Mouse (Mus musculus): ENCODE results near the gene Sox21. TPM values are rescaled to one million over a fixed set of nuclear protein-coding genes. Genes with fewer than 3 reads are reported as not detected.

The Sox21 gene
- polyA plus RNA-seq, 1 experiment, result not detected

DNA sequence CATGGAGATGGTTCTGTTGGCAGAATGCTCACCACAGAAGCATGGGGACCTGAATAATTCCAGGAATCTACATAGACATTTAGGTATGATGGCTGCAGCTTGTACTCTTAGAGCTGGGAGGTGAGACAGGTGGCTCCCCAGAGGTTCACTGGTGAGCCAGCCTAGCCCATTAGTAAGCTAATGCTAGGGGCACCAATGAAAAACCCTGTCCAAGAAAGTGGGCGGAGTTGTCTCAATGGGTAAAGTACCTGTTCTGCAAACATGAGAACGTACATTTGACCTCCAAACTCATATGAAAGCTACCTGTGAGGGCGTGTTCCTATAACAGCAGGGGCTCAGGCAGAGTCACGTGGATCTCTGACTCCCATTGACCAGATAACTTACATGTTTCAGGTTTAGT, 32.0 kb upstream of the Sox21 start:
- 86% methylated on average over 4 of the region's 4 CpGs for WGBS
- Histone ChIP-seq H3K4me3 (ENCODE audit: extremely low read depth, insufficient read depth, insufficient read length) (no peak overlapping the region), H3K4me1 (ENCODE audit: control insufficient read depth, insufficient read depth, insufficient read length) (no peaks in the 10 kb centered on the region), H3K36me3 (ENCODE audit: control insufficient read depth, insufficient read depth, low read length) (no peaks in the 10 kb centered on the region), H3K27me3 (ENCODE audit: control insufficient read depth, insufficient read depth, low read length) (no peaks in the 10 kb centered on the region), H3K27ac (ENCODE audit: insufficient read depth, low read length) (no peak overlapping the region)
- DNase-seq (ENCODE audit: low read depth in 1 of 2, low spot score in 2 of 2), result no peak
- TF ChIP-seq CTCF (IDR thresholded peaks at IDR 0.05; ENCODE audit: extremely low read depth, insufficient read depth, insufficient read length, insufficient replicate concordance) (no peak), POLR2A (IDR thresholded peaks at IDR 0.05; ENCODE audit: low read depth, low read length) (no peak)

DNA sequence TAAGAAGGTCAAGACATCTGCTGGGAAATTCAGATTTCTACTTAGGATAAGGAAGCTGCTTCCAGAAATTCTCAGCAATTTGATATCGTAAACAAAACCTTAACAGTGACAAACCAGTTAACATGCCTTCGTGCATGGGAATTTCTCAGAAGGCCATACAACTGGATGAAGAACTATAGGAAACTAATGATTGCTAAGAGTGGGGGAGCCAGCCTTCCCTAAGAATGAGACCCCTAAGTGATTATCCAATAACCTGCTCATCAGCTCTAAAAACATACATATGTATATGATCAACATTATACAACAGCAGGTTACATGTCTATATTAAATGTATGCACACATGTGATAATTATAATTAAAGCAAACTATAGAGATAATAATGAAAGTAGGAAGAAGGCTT, 29.8 kb upstream of the Sox21 start, which contains the start of gene Gm9376:
Gene Gm9376 (plus strand): TSS at position 301 of the 400 bp plus-strand sequence.
- no peaks in the 10 kb centered on the region for H3K4me1 ChIP-seq (ENCODE audit: control insufficient read depth, insufficient read depth, insufficient read length)
- no peaks in the 10 kb centered on the region for H3K36me3 ChIP-seq (ENCODE audit: control insufficient read depth, insufficient read depth, low read length)
- H3K27ac ChIP-seq (ENCODE audit: insufficient read depth, low read length), result no peak within 1 kb of the TSS
- no peaks in the 10 kb centered on the region for H3K27me3 ChIP-seq (ENCODE audit: control insufficient read depth, insufficient read depth, low read length)
- DNase-seq (ENCODE audit: low read depth in 1 of 2, low spot score in 2 of 2), result no peak
- TF ChIP-seq POLR2A (IDR thresholded peaks at IDR 0.05; ENCODE audit: low read depth, low read length) (no peak), CTCF (IDR thresholded peaks at IDR 0.05; ENCODE audit: extremely low read depth, insufficient read depth, insufficient read length, insufficient replicate concordance) (no peak)
- WGBS, result 89% methylated on average over 2 of the region's 2 CpGs
- H3K4me3 ChIP-seq (ENCODE audit: extremely low read depth, insufficient read depth, insufficient read length), result no peak within 1 kb of the TSS

DNA sequence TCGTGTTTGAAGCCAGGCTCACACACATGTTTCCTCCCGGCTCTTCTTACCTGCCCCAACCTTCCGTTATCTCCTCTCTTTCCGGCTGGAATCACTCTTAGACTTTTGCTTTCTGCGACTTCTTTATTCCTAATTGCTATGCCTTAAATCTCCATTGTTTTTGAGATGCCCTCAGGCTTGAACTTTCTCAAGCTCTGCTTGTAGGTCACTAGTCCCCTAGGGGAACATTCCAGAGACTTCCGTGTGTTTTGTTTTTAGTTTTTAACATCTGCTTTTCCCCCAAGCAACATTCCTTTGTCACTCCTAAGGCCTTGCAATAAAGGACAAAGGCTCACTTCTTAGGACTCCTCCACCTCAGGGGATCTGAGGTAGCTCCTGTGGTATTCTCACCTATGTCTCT, 16.6 kb upstream of the Sox21 start:
- TF ChIP-seq POLR2A (IDR thresholded peaks at IDR 0.05; ENCODE audit: low read depth, low read length) (no peak), CTCF (IDR thresholded peaks at IDR 0.05; ENCODE audit: extremely low read depth, insufficient read depth, insufficient read length, insufficient replicate concordance) (no peak)
- Histone ChIP-seq H3K27me3 (ENCODE audit: control insufficient read depth, insufficient read depth, low read length) (no peaks in the 10 kb centered on the region), H3K4me3 (ENCODE audit: extremely low read depth, insufficient read depth, insufficient read length) (no peak overlapping the region), H3K27ac (ENCODE audit: insufficient read depth, low read length) (no peak overlapping the region), H3K4me1 (ENCODE audit: control insufficient read depth, insufficient read depth, insufficient read length) (no peaks in the 10 kb centered on the region), H3K36me3 (ENCODE audit: control insufficient read depth, insufficient read depth, low read length) (no peaks in the 10 kb centered on the region)
- WGBS, result 88% methylated on average over 6 of the region's 6 CpGs
- no peak for DNase-seq (ENCODE audit: low read depth in 1 of 2, low spot score in 2 of 2)

DNA sequence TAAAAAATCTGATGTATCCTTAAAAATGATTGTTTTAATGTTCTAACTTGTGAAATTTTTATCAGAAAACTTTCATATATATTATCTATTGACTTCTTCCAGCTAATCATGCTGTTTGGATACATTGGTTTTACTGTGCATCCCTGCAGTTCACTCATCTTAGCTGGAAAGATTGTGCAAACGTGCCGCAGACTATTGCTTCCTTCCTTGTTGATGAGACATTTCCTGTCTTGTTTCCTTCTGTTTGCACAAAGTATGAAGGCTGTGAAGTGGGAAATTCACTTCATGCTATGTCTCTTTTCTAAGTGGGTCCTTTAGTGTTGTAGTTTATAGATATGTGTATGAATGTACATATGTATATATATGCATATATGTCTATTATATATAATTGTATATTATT, 4.6 kb upstream of the Sox21 start:
- H3K27me3 ChIP-seq (ENCODE audit: control insufficient read depth, insufficient read depth, low read length), result peaks cover 11% of the 10 kb centered on the region

DNA sequence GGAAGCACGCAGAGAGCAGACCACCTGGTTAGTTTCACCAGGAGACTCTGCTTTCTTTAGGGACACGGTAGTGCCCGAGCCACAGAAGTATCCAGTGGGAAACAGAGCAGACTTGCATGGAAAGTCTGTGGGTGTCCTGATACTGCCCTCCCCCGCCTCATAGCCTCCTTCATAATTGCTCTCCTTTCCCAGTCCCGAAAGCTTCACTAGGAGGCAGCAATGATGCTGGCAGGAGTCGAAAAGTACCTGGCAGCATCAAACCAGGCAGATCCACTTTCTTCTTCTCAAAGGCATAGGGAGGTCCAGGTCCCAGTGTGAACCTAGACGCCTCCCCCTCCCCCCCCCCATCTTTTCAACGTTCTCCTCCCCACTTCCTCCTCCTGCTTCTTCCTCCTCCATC, 2.5 kb upstream of the Sox21 start:
- H3K36me3 ChIP-seq (ENCODE audit: control insufficient read depth, insufficient read depth, low read length), result no peaks in the 10 kb centered on the region
- peaks cover 9% of the 10 kb centered on the region for H3K4me1 ChIP-seq (ENCODE audit: control insufficient read depth, insufficient read depth, insufficient read length)
- no peak overlapping the region for H3K27ac ChIP-seq (ENCODE audit: insufficient read depth, low read length)
- 12% methylated on average over 8 of the region's 8 CpGs for WGBS
- no peak overlapping the region for H3K4me3 ChIP-seq (ENCODE audit: extremely low read depth, insufficient read depth, insufficient read length)
- no peak for DNase-seq (ENCODE audit: low read depth in 1 of 2, low spot score in 2 of 2)
- peaks cover 32% of the 10 kb centered on the region for H3K27me3 ChIP-seq (ENCODE audit: control insufficient read depth, insufficient read depth, low read length)
- TF ChIP-seq CTCF (IDR thresholded peaks at IDR 0.05; ENCODE audit: extremely low read depth, insufficient read depth, insufficient read length, insufficient replicate concordance) (no peak), POLR2A (IDR thresholded peaks at IDR 0.05; ENCODE audit: low read depth, low read length) (no peak)

More for the DNA sequence above, 4.6 kb upstream of the Sox21 start:
- no peak for DNase-seq (ENCODE audit: low read depth in 1 of 2, low spot score in 2 of 2)
- no peaks in the 10 kb centered on the region for H3K36me3 ChIP-seq (ENCODE audit: control insufficient read depth, insufficient read depth, low read length)
- TF ChIP-seq CTCF (IDR thresholded peaks at IDR 0.05; ENCODE audit: extremely low read depth, insufficient read depth, insufficient read length, insufficient replicate concordance) (no peak), POLR2A (IDR thresholded peaks at IDR 0.05; ENCODE audit: low read depth, low read length) (no peak)
- 7% methylated on average over 2 of the region's 2 CpGs for WGBS
- H3K4me3 ChIP-seq (ENCODE audit: extremely low read depth, insufficient read depth, insufficient read length), result no peak overlapping the region
- no peaks in the 10 kb centered on the region for H3K4me1 ChIP-seq (ENCODE audit: control insufficient read depth, insufficient read depth, insufficient read length)
- H3K27ac ChIP-seq (ENCODE audit: insufficient read depth, low read length), result no peak overlapping the region

DNA sequence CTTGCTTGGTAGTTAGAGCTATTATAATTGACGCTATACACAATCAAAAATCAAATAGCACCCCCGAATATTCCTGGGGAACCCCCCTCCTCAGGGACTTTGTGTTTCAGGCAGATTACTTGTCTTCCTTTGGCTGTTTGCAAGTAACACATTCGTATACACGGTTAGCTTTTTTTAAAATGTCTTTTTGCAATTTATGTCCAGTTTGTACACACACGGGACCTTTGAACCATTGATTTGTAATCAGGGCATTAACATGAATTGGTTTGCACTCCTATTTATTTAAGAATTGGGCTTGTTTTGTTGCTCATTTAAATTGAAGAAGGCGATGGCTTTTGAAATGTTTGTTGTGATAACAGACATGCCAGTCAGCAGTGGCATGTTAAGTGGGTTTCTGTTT, 956 bp upstream of the Sox21 start:
- no peak overlapping the region for H3K4me3 ChIP-seq (ENCODE audit: extremely low read depth, insufficient read depth, insufficient read length)
- H3K27ac ChIP-seq (ENCODE audit: insufficient read depth, low read length), result no peak overlapping the region
- WGBS, result 16% methylated on average over 6 of the region's 6 CpGs
- H3K36me3 ChIP-seq (ENCODE audit: control insufficient read depth, insufficient read depth, low read length), result no peaks in the 10 kb centered on the region
- TF ChIP-seq CTCF (IDR thresholded peaks at IDR 0.05; ENCODE audit: extremely low read depth, insufficient read depth, insufficient read length, insufficient replicate concordance), result no peak
- TF ChIP-seq POLR2A (IDR thresholded peaks at IDR 0.05; ENCODE audit: low read depth, low read length), result no peak
- peaks cover 9% of the 10 kb centered on the region for H3K4me1 ChIP-seq (ENCODE audit: control insufficient read depth, insufficient read depth, insufficient read length)
- no peak for DNase-seq (ENCODE audit: low read depth in 1 of 2, low spot score in 2 of 2)
- H3K27me3 ChIP-seq (ENCODE audit: control insufficient read depth, insufficient read depth, low read length), result peaks cover 33% of the 10 kb centered on the region

DNA sequence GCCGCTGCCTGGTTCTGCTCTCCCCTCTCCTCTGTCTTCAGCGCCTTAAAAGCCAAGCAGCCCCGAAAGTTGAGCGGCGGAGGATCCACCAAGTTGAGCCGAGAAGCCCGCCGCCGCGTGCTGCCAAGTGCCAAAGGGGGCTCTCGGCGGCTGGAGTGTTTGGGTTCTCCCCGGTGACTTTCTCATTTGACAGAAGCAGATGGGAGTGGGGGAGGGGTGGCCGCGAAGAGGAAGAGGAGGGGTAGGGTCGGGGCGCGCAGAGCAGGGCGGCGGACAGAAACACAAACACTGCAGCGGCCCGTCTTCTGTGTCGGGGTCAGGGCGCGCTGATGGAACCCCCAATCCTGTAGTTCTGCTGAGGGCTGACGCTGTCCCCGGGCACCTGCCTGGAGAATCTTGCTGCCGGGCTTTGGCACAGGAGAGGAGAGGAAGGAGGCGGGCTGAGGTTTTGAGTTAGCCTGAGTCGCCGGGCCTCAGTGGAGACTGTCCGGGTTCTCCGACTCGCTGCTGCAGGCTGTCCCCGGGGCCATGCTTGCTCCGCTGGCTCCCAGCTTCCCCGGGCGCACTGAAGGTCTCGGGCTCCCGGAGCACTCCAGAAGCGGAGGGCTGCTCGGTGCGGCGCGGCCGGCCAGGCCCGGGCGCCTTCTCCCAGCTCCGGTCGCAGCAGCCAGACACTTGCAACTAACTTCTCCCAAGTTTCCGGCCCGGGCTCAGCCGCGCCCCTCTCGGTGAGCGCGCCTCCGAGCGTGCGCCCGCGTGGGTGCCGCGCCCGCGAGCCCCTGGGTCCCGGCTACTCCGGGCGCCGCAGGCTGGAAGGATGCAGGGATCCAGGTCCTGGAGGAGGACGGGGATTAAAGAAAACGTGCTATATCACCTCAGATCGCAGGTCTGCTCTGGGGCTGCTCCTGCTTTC, 601 bp downstream of the Sox21 start:
- no peak for DNase-seq (ENCODE audit: low read depth in 1 of 2, low spot score in 2 of 2)
- 1% methylated on average over 73 of the region's 73 CpGs for WGBS
- H3K36me3 ChIP-seq (ENCODE audit: control insufficient read depth, insufficient read depth, low read length), result no peaks in the 10 kb centered on the region
- no peak for TF ChIP-seq CTCF (IDR thresholded peaks at IDR 0.05; ENCODE audit: extremely low read depth, insufficient read depth, insufficient read length, insufficient replicate concordance)
- H3K4me3 ChIP-seq (ENCODE audit: extremely low read depth, insufficient read depth, insufficient read length), result peak overlapping the region; percentile 23; the same call in 1 of the 2 replicates
- H3K27ac ChIP-seq (ENCODE audit: insufficient read depth, low read length), result no peak overlapping the region
- peaks cover 9% of the 10 kb centered on the region for H3K4me1 ChIP-seq (ENCODE audit: control insufficient read depth, insufficient read depth, insufficient read length)
- H3K27me3 ChIP-seq (ENCODE audit: control insufficient read depth, insufficient read depth, low read length), result peaks cover 37% of the 10 kb centered on the region

Measured in spleen, adult 2 months (tissue).